In the genomic region with DNA sequence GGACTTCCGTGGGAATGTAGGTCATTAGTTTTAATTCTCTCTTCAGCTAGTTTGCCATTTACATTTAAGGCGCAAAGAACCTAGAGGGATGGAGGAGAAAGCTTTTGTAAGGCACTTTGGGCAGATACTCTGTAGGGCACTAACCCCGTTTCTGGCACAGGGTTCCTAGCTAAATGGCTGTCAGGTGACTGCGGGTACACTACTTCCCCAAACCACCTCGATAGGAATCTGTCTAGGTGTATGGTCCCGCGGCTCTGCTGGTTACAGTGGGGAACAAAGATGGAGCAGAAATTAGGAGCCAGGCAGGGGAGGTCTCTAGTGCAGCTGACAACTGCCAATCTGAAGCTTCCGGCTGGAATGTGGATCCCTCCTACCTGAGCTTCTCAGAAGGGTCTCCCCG, we compare ENCODE assay signal across 8 mouse cellular contexts. TPM values are rescaled to one million over a fixed set of nuclear protein-coding genes. Genes with fewer than 3 reads are reported as not detected.
DNase-seq lines count a peak whose midpoint lies in the region; ATAC-seq and TF ChIP-seq lines count a peak whose summit lies in the region.

No protein-coding gene starts in this region.

- 17% methylated on average over 9 of the region's 9 CpGs for WGBS in kidney, embryonic 15.5 days
- WGBS in hindbrain, postnatal 0 days: 15% methylated on average over 9 of the region's 9 CpGs
- 25% methylated on average over 9 of the region's 9 CpGs for WGBS in midbrain, embryonic 16.5 days

- H3K27me3 ChIP-seq in kidney, embryonic 15.5 days: no peaks in the 10 kb centered on the region
- no peaks in the 10 kb centered on the region for H3K27me3 ChIP-seq in hindbrain, postnatal 0 days (ENCODE audit: insufficient read depth, low read length)
- H3K27me3 ChIP-seq in midbrain, embryonic 16.5 days (ENCODE audit: control insufficient read depth, insufficient read depth, low read depth, low read length): no peaks in the 10 kb centered on the region

- intact Hi-C loops in left cerebral cortex, postnatal 14 days (cut with DNase I): no loop called here

- no peak for TF ChIP-seq POLR2A in cortical plate, adult 2 months (IDR thresholded peaks at IDR 0.05; ENCODE audit: extremely low read depth, insufficient read depth, low read length)

- TF ChIP-seq CTCF in cortical plate, adult 2 months (IDR thresholded peaks at IDR 0.05; ENCODE audit: extremely low read depth, insufficient read depth, low read length): no peak
- TF ChIP-seq CTCF in hindbrain, postnatal 0 days (IDR thresholded peaks at IDR 0.05; ENCODE audit: low read depth): no peak

- H3K4me2 ChIP-seq in kidney, embryonic 15.5 days: peak overlapping the region; percentile 96
- peak overlapping the region; percentile 84 for H3K4me2 ChIP-seq in hindbrain, postnatal 0 days (ENCODE audit: low read depth, low read length)
- peak overlapping the region; percentile 97 for H3K4me2 ChIP-seq in midbrain, embryonic 16.5 days (ENCODE audit: low read length)

- DNase-seq in kidney, postnatal 10 days: no peak
- DNase-seq in hindbrain, postnatal 0 days (ENCODE audit: low spot score): peak; percentile 29
- DNase-seq in c-Kit-positive CD71-positive TER-119-positive erythroid progenitor cells, embryonic 14.5 days (ENCODE audit: low spot score): no peak
- no peak for DNase-seq in left cerebral cortex, postnatal 14 days (ENCODE audit: low spot score in 2 of 2)
- no peak for DNase-seq in thymus, postnatal 4 days

- H3K9ac ChIP-seq in kidney, embryonic 15.5 days: peak overlapping the region; percentile 91
- H3K9ac ChIP-seq in hindbrain, postnatal 0 days (replicated peaks; ENCODE audit: low read length): peak overlapping the region; percentile 91
- peak overlapping the region; percentile 98 for H3K9ac ChIP-seq in midbrain, embryonic 16.5 days (ENCODE audit: low read depth, low read length)

- 0 out of 2 replicates have a peak overlapping the region, but pooled peaks have one; percentile 84 for H3K27ac ChIP-seq in kidney, embryonic 15.5 days
- H3K27ac ChIP-seq in cortical plate, adult 2 months (ENCODE audit: insufficient read depth, low read length): no peak overlapping the region
- peak overlapping the region; percentile 37; the same call in 1 of the 2 replicates for H3K27ac ChIP-seq in hindbrain, postnatal 0 days
- H3K27ac ChIP-seq in midbrain, embryonic 16.5 days (ENCODE audit: low read length): no peak overlapping the region; the same call in 1 of the 2 replicates

- H3K9me3 ChIP-seq in kidney, embryonic 15.5 days (replicated peaks): no peaks in the 10 kb centered on the region
- no peaks in the 10 kb centered on the region for H3K9me3 ChIP-seq in hindbrain, postnatal 0 days (ENCODE audit: low read length)
- no peaks in the 10 kb centered on the region for H3K9me3 ChIP-seq in midbrain, embryonic 16.5 days (replicated peaks; ENCODE audit: control insufficient read depth, low read length, poor library complexity, severe bottlenecking)

- ATAC-seq in kidney, embryonic 15.5 days (replicated peaks; ENCODE audit: low FRiP score): no peak
- ATAC-seq in hindbrain, postnatal 0 days: no peak
- no peak for ATAC-seq in midbrain, embryonic 16.5 days

- peak overlapping the region; percentile 91 for H3K4me3 ChIP-seq in kidney, embryonic 15.5 days (replicated peaks)
- peak overlapping the region; percentile 81 for H3K4me3 ChIP-seq in cortical plate, adult 2 months (ENCODE audit: insufficient read depth, low read length)
- peak overlapping the region; percentile 62 for H3K4me3 ChIP-seq in hindbrain, postnatal 0 days (ENCODE audit: low read length)
- peak overlapping the region; percentile 94 for H3K4me3 ChIP-seq in midbrain, embryonic 16.5 days (ENCODE audit: low read depth, low read length)

- peaks cover 18% of the 10 kb centered on the region for H3K36me3 ChIP-seq in kidney, embryonic 15.5 days
- H3K36me3 ChIP-seq in hindbrain, postnatal 0 days (ENCODE audit: insufficient read depth, low read length): no peaks in the 10 kb centered on the region
- H3K36me3 ChIP-seq in midbrain, embryonic 16.5 days (ENCODE audit: control insufficient read depth, insufficient read depth, low read length): 0 out of 2 replicates have a peak, but pooled peaks cover 3% of the 10 kb centered on the region

- H3K4me1 ChIP-seq in kidney, embryonic 15.5 days: peaks cover 39% of the 10 kb centered on the region
- H3K4me1 ChIP-seq in cortical plate, adult 2 months (ENCODE audit: control insufficient read depth, insufficient read depth, low read length): no peaks in the 10 kb centered on the region
- peaks cover 8% of the 10 kb centered on the region; the same call in 1 of the 2 replicates for H3K4me1 ChIP-seq in hindbrain, postnatal 0 days (ENCODE audit: insufficient read depth, low read length)
- peaks cover 26% of the 10 kb centered on the region for H3K4me1 ChIP-seq in midbrain, embryonic 16.5 days (ENCODE audit: control insufficient read depth, insufficient read depth, low read length)

RNA-seq across cellular contexts. Expression of a gene that starts 1.3 kb away (rescaled TPM):
- polyA plus RNA-seq in kidney, embryonic 15.5 days (2015; fragmentation: Nextera tagmentation; extraction: Ambion mirVana): 8.6 and 11.0 TPM in 2 replicates
- polyA plus RNA-seq in cortical plate, adult 2 months (2012; rRNA removed): 25.0 and 27.6 TPM in 2 replicates
- total RNA-seq in hindbrain, postnatal 0 days (2014; rRNA removed): 28.1 and 36.4 TPM in 2 replicates
- 8.0 and 9.5 TPM in 2 replicates for polyA plus RNA-seq in hindbrain, postnatal 0 days (2015; fragmentation: Nextera tagmentation; extraction: Ambion mirVana)
- 12.0 and 12.7 TPM in 2 replicates for polyA plus RNA-seq in midbrain, embryonic 16.5 days (2015; fragmentation: Nextera tagmentation; extraction: Ambion mirVana)
- total RNA-seq in left cerebral cortex, postnatal 14 days (2021): 10 to 100 TPM; 22.1 to 27.8 TPM

RNA-seq across cellular contexts. Expression of a gene that starts 30.8 kb away (rescaled TPM):
- 303 and 317 TPM in 2 replicates for polyA plus RNA-seq in kidney, embryonic 15.5 days (2015; fragmentation: Nextera tagmentation; extraction: Ambion mirVana)
- 131 and 134 TPM in 2 replicates for polyA plus RNA-seq in cortical plate, adult 2 months (2012; rRNA removed)
- total RNA-seq in hindbrain, postnatal 0 days (2014; rRNA removed): 49.9 and 50.1 TPM in 2 replicates
- 326 and 334 TPM in 2 replicates for polyA plus RNA-seq in hindbrain, postnatal 0 days (2015; fragmentation: Nextera tagmentation; extraction: Ambion mirVana)
- 266 and 286 TPM in 2 replicates for polyA plus RNA-seq in midbrain, embryonic 16.5 days (2015; fragmentation: Nextera tagmentation; extraction: Ambion mirVana)
- total RNA-seq in left cerebral cortex, postnatal 14 days (2021): 100 to 1,000 TPM; 109 to 114 TPM

RNA-seq across cellular contexts. Expression of a gene that starts 31.0 kb away (rescaled TPM):
- 7.7 and 10.5 TPM in 2 replicates for polyA plus RNA-seq in kidney, embryonic 15.5 days (2015; fragmentation: Nextera tagmentation; extraction: Ambion mirVana)
- polyA plus RNA-seq in cortical plate, adult 2 months (2012; rRNA removed): 16.5 and 17.1 TPM in 2 replicates
- total RNA-seq in hindbrain, postnatal 0 days (2014; rRNA removed): 6.0 and 10.1 TPM in 2 replicates
- polyA plus RNA-seq in hindbrain, postnatal 0 days (2015; fragmentation: Nextera tagmentation; extraction: Ambion mirVana): 18.0 and 21.4 TPM in 2 replicates
- 18.8 and 19.1 TPM in 2 replicates for polyA plus RNA-seq in midbrain, embryonic 16.5 days (2015; fragmentation: Nextera tagmentation; extraction: Ambion mirVana)
- 10 to 100 TPM; 10.8 to 13.3 TPM for total RNA-seq in left cerebral cortex, postnatal 14 days (2021)

RNA-seq across cellular contexts. Expression of a gene that starts 35.1 kb away (rescaled TPM):
- polyA plus RNA-seq in kidney, embryonic 15.5 days (2015; fragmentation: Nextera tagmentation; extraction: Ambion mirVana): 243 and 247 TPM in 2 replicates
- polyA plus RNA-seq in cortical plate, adult 2 months (2012; rRNA removed): 86.8 and 93.0 TPM in 2 replicates
- total RNA-seq in hindbrain, postnatal 0 days (2014; rRNA removed): 221 and 229 TPM in 2 replicates
- polyA plus RNA-seq in hindbrain, postnatal 0 days (2015; fragmentation: Nextera tagmentation; extraction: Ambion mirVana): 163 and 164 TPM in 2 replicates
- 165 TPM in 2 replicates for polyA plus RNA-seq in midbrain, embryonic 16.5 days (2015; fragmentation: Nextera tagmentation; extraction: Ambion mirVana)
- 10 to 100 TPM; 80.6 to 81.3 TPM for total RNA-seq in left cerebral cortex, postnatal 14 days (2021)

RNA-seq across cellular contexts. Expression of a gene that starts 47.3 kb away (rescaled TPM):
- polyA plus RNA-seq in kidney, embryonic 15.5 days (2015; fragmentation: Nextera tagmentation; extraction: Ambion mirVana): 47.7 and 56.3 TPM in 2 replicates
- 26.5 and 28.2 TPM in 2 replicates for polyA plus RNA-seq in cortical plate, adult 2 months (2012; rRNA removed)
- total RNA-seq in hindbrain, postnatal 0 days (2014; rRNA removed): 60.4 and 62.5 TPM in 2 replicates
- polyA plus RNA-seq in hindbrain, postnatal 0 days (2015; fragmentation: Nextera tagmentation; extraction: Ambion mirVana): 36.7 and 42.4 TPM in 2 replicates
- 54.4 and 57.8 TPM in 2 replicates for polyA plus RNA-seq in midbrain, embryonic 16.5 days (2015; fragmentation: Nextera tagmentation; extraction: Ambion mirVana)
- 10 to 100 TPM; 17.3 to 18.6 TPM for total RNA-seq in left cerebral cortex, postnatal 14 days (2021)

Comparison
In these comparisons a context has a peak if more than half of its experiments do, and no peak if none do; other contexts are left out.
1. H3K27ac ChIP-seq: peak in kidney, embryonic 15.5 days (single experiment) and hindbrain, postnatal 0 days (single experiment); none in cortical plate, adult 2 months (single experiment) and midbrain, embryonic 16.5 days (single experiment).
2. Peak in every context shown above with its lines, with median percentiles within 50 percentile points of each other: H3K4me2 ChIP-seq, H3K4me3 ChIP-seq and H3K9ac ChIP-seq.